Mouse (Mus musculus): Measurements from ENCODE around the gene Gm9507. TPM values are rescaled to one million over a fixed set of nuclear protein-coding genes. Genes with fewer than 3 reads are reported as not detected.

The Gm9507 gene
- not detected in 2 replicates for polyA plus RNA-seq (2015; fragmentation: Nextera tagmentation; extraction: Ambion mirVana)

- Histone ChIP-seq H3K9me3 (no peaks in the 10 kb centered on the region), H3K4me1 (replicated peaks) (0 out of 2 replicates have a peak, but pooled peaks cover 4% of the 10 kb centered on the region), H3K27ac (replicated peaks) (no peak within 1 kb of the TSS), H3K36me3 (no peaks in the 10 kb centered on the region), H3K9ac (no peak within 1 kb of the TSS), H3K27me3 (no peaks in the 10 kb centered on the region), H3K4me2 (no peak within 1 kb of the TSS), H3K4me3 (no peak within 1 kb of the TSS)
- no peak for ATAC-seq (ENCODE audit: low FRiP score, low read depth)
- 75% methylated on average over 5 of the region's 5 CpGs for WGBS
Measured at GRCm38 (mm10) chr10:77811743-77812142, at the start of gene Gm9507. Gm9507 (minus strand) TSS chr10:77811843.

GRCm38 (mm10) chr10:77852559-77852958 lies 40.9 kb upstream of the Gm9507 start, which contains the start of gene Gm10318:
Gm10318 (plus strand) TSS chr10:77852859.
- H3K36me3 ChIP-seq, result no peaks in the 10 kb centered on the region
- no peak within 1 kb of the TSS for H3K4me2 ChIP-seq
- no peaks in the 10 kb centered on the region for H3K9me3 ChIP-seq
- 62% methylated on average over 9 of the region's 9 CpGs for WGBS
- no peak within 1 kb of the TSS for H3K9ac ChIP-seq
- no peak within 1 kb of the TSS for H3K27ac ChIP-seq (replicated peaks)
- no peak within 1 kb of the TSS for H3K4me3 ChIP-seq
- H3K27me3 ChIP-seq, result no peaks in the 10 kb centered on the region
- no peak for ATAC-seq (ENCODE audit: low FRiP score, low read depth)
- H3K4me1 ChIP-seq (replicated peaks), result no peaks in the 10 kb centered on the region

DNA sequence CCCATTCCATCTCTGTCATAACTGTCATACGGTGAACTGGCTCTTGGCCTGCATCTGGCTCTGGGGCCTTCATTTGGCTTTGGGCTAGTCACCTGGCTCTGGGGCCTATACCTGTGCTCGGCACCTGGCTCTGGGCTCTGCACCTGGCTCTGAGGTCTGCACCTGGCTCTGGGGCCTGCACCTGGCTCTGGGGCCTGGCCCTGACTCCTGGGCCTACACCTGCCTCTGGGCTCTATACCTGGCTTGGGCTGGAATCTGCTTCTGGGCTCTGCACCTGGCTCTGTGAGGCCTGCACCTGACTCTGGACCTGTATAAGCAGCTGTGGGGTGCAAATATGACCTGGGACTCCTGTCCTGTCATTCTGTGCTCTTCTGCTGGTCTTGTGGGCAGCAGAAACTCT lies 35.9 kb upstream of the Gm9507 start:
- 87% methylated on average over 2 of the region's 2 CpGs for WGBS

DNA sequence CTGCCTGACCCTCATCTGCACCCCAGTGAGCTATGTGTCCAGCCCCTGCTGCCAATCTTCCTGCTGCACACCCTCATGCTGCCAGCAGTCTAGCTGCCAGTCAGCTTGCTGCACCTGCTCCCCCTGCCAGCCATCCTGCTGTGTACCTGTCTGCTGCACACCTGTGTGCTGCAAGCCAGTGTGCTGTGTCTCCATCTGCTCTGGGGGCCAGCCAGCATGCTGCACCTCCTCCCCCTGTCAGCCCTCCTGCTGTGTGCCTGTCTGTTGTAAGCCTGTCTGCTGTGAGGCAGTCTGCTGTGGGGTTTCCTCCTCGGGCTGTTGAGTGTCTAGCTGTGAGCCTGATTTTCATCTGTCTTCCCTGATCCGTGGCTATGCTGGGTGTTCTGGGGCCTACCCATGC lies 35.3 kb upstream of the Gm9507 start:
- 22% methylated on average over 2 of the region's 2 CpGs for WGBS
- ATAC-seq (ENCODE audit: low FRiP score, low read depth), result no peak
- no peak overlapping the region for H3K4me3 ChIP-seq
- no peak overlapping the region for H3K4me2 ChIP-seq
- H3K4me1 ChIP-seq (replicated peaks), result no peaks in the 10 kb centered on the region
- no peak overlapping the region for H3K27ac ChIP-seq (replicated peaks)
- peaks cover 12% of the 10 kb centered on the region; the same call in 1 of the 2 replicates for H3K9me3 ChIP-seq
- H3K36me3 ChIP-seq, result no peaks in the 10 kb centered on the region
- no peak overlapping the region for H3K9ac ChIP-seq
- no peaks in the 10 kb centered on the region for H3K27me3 ChIP-seq

More for the DNA sequence above, 35.9 kb upstream of the Gm9507 start:
- no peak overlapping the region for H3K4me2 ChIP-seq
- no peak for ATAC-seq (ENCODE audit: low FRiP score, low read depth)
- peaks cover 12% of the 10 kb centered on the region; the same call in 1 of the 2 replicates for H3K9me3 ChIP-seq
- H3K27ac ChIP-seq (replicated peaks), result no peak overlapping the region
- H3K36me3 ChIP-seq, result no peaks in the 10 kb centered on the region
- H3K9ac ChIP-seq, result no peak overlapping the region
- no peaks in the 10 kb centered on the region for H3K27me3 ChIP-seq
- no peak overlapping the region for H3K4me3 ChIP-seq
- H3K4me1 ChIP-seq (replicated peaks), result no peaks in the 10 kb centered on the region

GRCm38 (mm10) chr10:77846503-77846902 lies 34.9 kb upstream of the Gm9507 start, which contains the start of gene Gm36176:
Gm36176 (plus strand) TSS chr10:77846803.
- Histone ChIP-seq H3K9me3 (peaks cover 12% of the 10 kb centered on the region; the same call in 1 of the 2 replicates), H3K4me1 (replicated peaks) (no peaks in the 10 kb centered on the region), H3K4me2 (no peak within 1 kb of the TSS), H3K36me3 (no peaks in the 10 kb centered on the region), H3K27ac (replicated peaks) (no peak within 1 kb of the TSS), H3K4me3 (no peak within 1 kb of the TSS), H3K9ac (no peak within 1 kb of the TSS), H3K27me3 (no peaks in the 10 kb centered on the region)
- ATAC-seq (ENCODE audit: low FRiP score, low read depth), result no peak
- WGBS, result 80% methylated on average over 3 of the region's 3 CpGs

DNA sequence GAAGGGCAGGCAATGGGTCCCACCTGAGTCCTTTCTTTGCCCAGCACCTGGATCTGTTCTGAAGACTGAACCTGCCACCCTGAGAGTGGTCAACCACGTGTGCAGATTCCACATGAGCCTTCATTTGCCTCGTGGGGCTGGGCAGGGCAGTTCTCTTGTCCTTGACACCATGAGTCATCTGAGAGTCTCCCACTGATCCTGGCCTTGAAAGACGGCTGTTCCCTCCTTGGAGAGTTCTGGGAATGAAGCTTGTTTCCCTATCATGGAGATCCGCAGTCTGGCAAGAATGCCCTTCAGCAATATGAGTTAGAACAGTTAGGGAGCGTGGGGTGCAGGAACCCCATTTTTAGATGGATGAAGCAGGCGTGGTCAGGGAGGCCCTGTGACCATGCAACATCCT lies 27.4 kb upstream of the Gm9507 start:
- Histone ChIP-seq H3K4me2 (no peak overlapping the region), H3K36me3 (no peaks in the 10 kb centered on the region), H3K4me3 (no peak overlapping the region), H3K4me1 (replicated peaks) (no peaks in the 10 kb centered on the region), H3K27ac (replicated peaks) (no peak overlapping the region), H3K9me3 (peaks cover 6% of the 10 kb centered on the region; the same call in 1 of the 2 replicates), H3K9ac (no peak overlapping the region), H3K27me3 (no peaks in the 10 kb centered on the region)
- no peak for ATAC-seq (ENCODE audit: low FRiP score, low read depth)
- WGBS, result 82% methylated on average over 6 of the region's 6 CpGs

- Histone ChIP-seq H3K27me3 (no peaks in the 10 kb centered on the region), H3K9ac (no peak within 1 kb of the TSS), H3K36me3 (no peaks in the 10 kb centered on the region), H3K4me1 (replicated peaks) (no peaks in the 10 kb centered on the region), H3K4me3 (no peak within 1 kb of the TSS), H3K9me3 (no peaks in the 10 kb centered on the region), H3K27ac (replicated peaks) (no peak within 1 kb of the TSS), H3K4me2 (no peak within 1 kb of the TSS)
- ATAC-seq (ENCODE audit: low FRiP score, low read depth), result no peak
- WGBS, result 63% methylated on average over 9 of the region's 9 CpGs
Measured at GRCm38 (mm10) chr10:77835647-77836046, 24.0 kb upstream of the Gm9507 start, which contains the start of gene Krtap10-10. Krtap10-10 (plus strand) TSS chr10:77835947.

- Histone ChIP-seq H3K9me3 (peaks cover 3% of the 10 kb centered on the region; the same call in 1 of the 2 replicates), H3K4me1 (replicated peaks) (no peaks in the 10 kb centered on the region), H3K27me3 (no peaks in the 10 kb centered on the region), H3K4me3 (no peak within 1 kb of the TSS), H3K36me3 (no peaks in the 10 kb centered on the region), H3K4me2 (no peak within 1 kb of the TSS), H3K27ac (replicated peaks) (no peak within 1 kb of the TSS), H3K9ac (no peak within 1 kb of the TSS)
- WGBS, result 71% methylated on average over 6 of the region's 6 CpGs
- no peak for ATAC-seq (ENCODE audit: low FRiP score, low read depth)
Measured at GRCm38 (mm10) chr10:77826951-77827350, 15.3 kb upstream of the Gm9507 start, which contains the start of gene Krtap10-4. Krtap10-4 (minus strand) TSS chr10:77827095.

DNA sequence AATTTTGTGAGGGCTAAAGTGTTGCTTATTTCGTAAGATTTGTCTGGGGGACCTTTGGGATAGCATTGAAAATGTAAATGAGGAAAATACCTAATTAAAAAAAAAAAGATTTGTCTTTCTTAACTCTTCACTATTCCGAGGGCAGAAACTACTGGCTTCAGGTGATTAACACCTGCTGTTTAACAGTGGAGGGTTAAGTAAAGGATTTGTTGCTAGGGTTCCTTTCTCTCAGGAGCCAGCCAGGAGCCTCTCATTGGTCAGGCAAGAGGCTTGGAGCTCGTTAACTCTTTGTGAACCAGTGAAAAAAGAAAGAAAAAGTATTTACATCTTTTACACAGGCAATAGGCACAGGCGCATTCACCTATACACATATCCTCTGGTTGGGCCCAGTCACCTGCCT lies 7.6 kb upstream of the Gm9507 start:
- H3K36me3 ChIP-seq, result no peaks in the 10 kb centered on the region
- no peak overlapping the region for H3K27ac ChIP-seq (replicated peaks)
- peaks cover 3% of the 10 kb centered on the region; the same call in 1 of the 2 replicates for H3K9me3 ChIP-seq
- no peak overlapping the region for H3K4me3 ChIP-seq
- 54% methylated on average over 4 of the region's 4 CpGs for WGBS
- H3K27me3 ChIP-seq, result no peaks in the 10 kb centered on the region
- no peak overlapping the region for H3K4me2 ChIP-seq
- ATAC-seq (ENCODE audit: low FRiP score, low read depth), result no peak
- H3K4me1 ChIP-seq (replicated peaks), result 0 out of 2 replicates have a peak, but pooled peaks cover 4% of the 10 kb centered on the region
- no peak overlapping the region for H3K9ac ChIP-seq

- 98% methylated on average over 4 of the region's 4 CpGs for WGBS
- peaks cover 3% of the 10 kb centered on the region; the same call in 1 of the 2 replicates for H3K9me3 ChIP-seq
- no peaks in the 10 kb centered on the region for H3K36me3 ChIP-seq
- no peak overlapping the region for H3K9ac ChIP-seq
- H3K4me2 ChIP-seq, result no peak overlapping the region
- ATAC-seq (ENCODE audit: low FRiP score, low read depth), result peak; percentile 63; the same call in 1 of the 2 replicates
- H3K27ac ChIP-seq (replicated peaks), result no peak overlapping the region
- no peak overlapping the region for H3K4me3 ChIP-seq
- H3K4me1 ChIP-seq (replicated peaks), result 0 out of 2 replicates have a peak, but pooled peaks cover 4% of the 10 kb centered on the region
- H3K27me3 ChIP-seq, result no peaks in the 10 kb centered on the region
Measured at GRCm38 (mm10) chr10:77818523-77818922, 6.9 kb upstream of the Gm9507 start.

- ATAC-seq (ENCODE audit: low FRiP score, low read depth), result no peak
- no peaks in the 10 kb centered on the region for H3K9me3 ChIP-seq
- no peak overlapping the region for H3K27ac ChIP-seq (replicated peaks)
- 0 out of 2 replicates have a peak, but pooled peaks cover 4% of the 10 kb centered on the region for H3K4me1 ChIP-seq (replicated peaks)
- H3K9ac ChIP-seq, result no peak overlapping the region
- no peak overlapping the region for H3K4me2 ChIP-seq
- no peaks in the 10 kb centered on the region for H3K27me3 ChIP-seq
- 35% methylated on average over 5 of the region's 5 CpGs for whole genome bisulfite sequencing
- H3K4me3 ChIP-seq, result no peak overlapping the region
- no peaks in the 10 kb centered on the region for H3K36me3 ChIP-seq
Measured at GRCm38 (mm10) chr10:77815514-77815913, 3.9 kb upstream of the Gm9507 start.

DNA sequence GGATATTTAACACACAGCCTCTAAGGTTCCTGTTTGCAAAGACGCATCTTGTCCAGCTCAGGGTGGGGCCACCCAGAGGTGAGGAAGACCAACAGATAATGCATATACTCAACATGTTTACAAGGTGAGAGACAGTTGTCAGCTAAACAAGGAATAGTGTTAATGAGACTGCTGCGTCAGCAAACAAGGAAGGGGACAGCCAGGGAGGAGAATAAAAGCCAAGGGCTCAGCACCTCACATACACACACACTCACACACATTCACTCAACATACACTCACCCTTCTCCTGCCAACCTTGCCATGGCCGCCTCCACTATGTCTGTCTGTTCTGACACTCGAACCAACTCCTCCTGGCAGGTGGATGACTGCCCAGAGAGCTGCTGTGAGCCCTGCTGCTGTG lies 2.7 kb upstream of the Gm9507 start, which contains the start of gene Gm2696:
Gene Gm2696, plus strand, starts transcription at position 301 of the 400 bp plus-strand sequence.
- H3K4me3 ChIP-seq, result no peak within 1 kb of the TSS
- ATAC-seq (ENCODE audit: low FRiP score, low read depth), result no peak
- 0 out of 2 replicates have a peak, but pooled peaks cover 4% of the 10 kb centered on the region for H3K4me1 ChIP-seq (replicated peaks)
- H3K27me3 ChIP-seq, result no peaks in the 10 kb centered on the region
- H3K27ac ChIP-seq (replicated peaks), result no peak within 1 kb of the TSS
- 62% methylated on average over 4 of the region's 4 CpGs for WGBS
- no peak within 1 kb of the TSS for H3K4me2 ChIP-seq
- H3K9ac ChIP-seq, result no peak within 1 kb of the TSS
- H3K36me3 ChIP-seq, result no peaks in the 10 kb centered on the region
- no peaks in the 10 kb centered on the region for H3K9me3 ChIP-seq
